16 mouse cellular contexts compared by ENCODE assay signal in the genomic region with DNA sequence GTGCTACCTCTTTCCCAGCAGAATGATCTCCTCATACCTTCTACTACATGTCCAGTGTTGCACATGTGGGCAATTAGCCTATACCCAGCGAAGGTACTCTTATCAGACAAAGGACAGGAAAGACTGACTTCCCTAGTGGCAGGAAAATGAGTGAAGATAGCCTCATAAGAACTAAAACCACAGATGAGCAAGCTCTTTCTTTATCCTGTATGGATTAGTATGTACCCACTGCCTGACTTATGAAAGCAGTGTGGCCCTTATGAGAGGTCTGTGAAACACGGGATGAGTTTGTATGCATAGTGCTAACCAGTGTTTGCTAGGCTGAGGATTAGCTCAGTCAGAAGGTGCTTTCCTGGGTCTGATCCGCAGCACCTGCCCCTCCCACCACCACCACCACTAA. TPM values are rescaled to one million over a fixed set of nuclear protein-coding genes. Genes with fewer than 3 reads are reported as not detected.
"Had no signal": no experiment of that assay in that cellular context is flagged by ENCODE, and none has a peak within 500 bp of the region (broad histone marks: within the 10 kb centered on the region; RNA-seq: fewer than 3 reads in every experiment).

No protein-coding gene starts in this region.

- ATAC-seq: liver, postnatal 0 days; lung, postnatal 0 days; midbrain, embryonic 13.5 days; midbrain, embryonic 15.5 days had no signal

- DNase-seq: liver, embryonic 13.5 days; liver, postnatal 0 days; lung, adult 2 months; lung, postnatal 14 days; lung, postnatal 36 days; right cerebral cortex, postnatal 25 days; right cerebral cortex, postnatal 4 days; spleen, adult 18-20 months; thymus, adult 2 months; thymus, postnatal 25 days; thymus, postnatal 4 days had no signal

RNA-seq across cellular contexts. Expression of gene Calca, which starts 13.6 kb away (rescaled TPM):
- total RNA-seq: monocyte, adult 5-6 weeks; neutrophil, adult 5-6 weeks had no signal
